8 mouse cellular contexts compared by ENCODE assay signal in the genomic region with DNA sequence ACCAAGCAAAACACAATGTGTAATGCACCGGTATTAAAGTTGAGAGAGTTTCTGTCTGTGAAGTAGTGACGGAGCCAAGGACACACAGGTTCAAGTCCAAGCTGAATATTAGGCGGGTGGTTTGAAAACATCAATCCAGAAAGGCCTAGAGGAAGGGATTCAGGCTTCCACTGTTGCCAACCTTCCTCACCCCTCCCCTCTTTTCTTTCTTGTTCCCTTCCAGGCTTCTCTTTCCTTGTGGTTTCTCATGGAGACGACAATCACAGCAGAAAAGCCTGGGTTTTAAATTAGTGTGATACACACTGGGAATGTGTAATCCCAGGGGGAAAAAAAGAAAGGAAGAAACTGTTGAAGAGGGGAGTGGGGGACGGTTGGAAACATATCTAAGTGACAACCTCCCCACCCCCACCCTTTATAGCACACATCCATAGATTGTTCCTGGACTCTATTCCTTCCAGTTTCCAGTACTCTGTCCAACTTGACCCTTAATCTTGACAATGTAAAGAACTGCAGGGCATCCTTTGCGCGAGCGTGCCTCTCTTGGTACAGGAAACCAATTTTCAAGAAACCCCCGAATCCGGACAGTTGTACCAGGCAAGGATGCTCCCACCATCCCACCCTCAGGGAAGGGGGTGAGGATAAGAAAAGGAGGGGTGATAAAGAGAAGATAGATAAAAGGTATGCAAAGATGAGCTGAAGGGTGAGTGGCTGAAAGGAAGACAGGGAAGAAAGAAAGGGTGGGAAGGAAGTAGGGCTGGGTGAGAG. TPM values are rescaled to one million over a fixed set of nuclear protein-coding genes. Genes with fewer than 3 reads are reported as not detected.
DNase-seq lines count a peak whose midpoint lies in the region; ATAC-seq and TF ChIP-seq lines count a peak whose summit lies in the region.

No protein-coding gene starts in this region.

- H3K27me3 ChIP-seq in heart, embryonic 16.5 days (ENCODE audit: control insufficient read depth, insufficient read depth, low read length): peaks cover 6% of the 10 kb centered on the region
- H3K27me3 ChIP-seq in forebrain, embryonic 14.5 days (replicated peaks; ENCODE audit: control insufficient read depth, insufficient read depth, low read length): no peaks in the 10 kb centered on the region
- H3K27me3 ChIP-seq in liver, postnatal 0 days (ENCODE audit: insufficient read depth, low read length): peaks cover 7% of the 10 kb centered on the region; the same call in 1 of the 2 replicates

- ATAC-seq in heart, embryonic 16.5 days (replicated peaks; ENCODE audit: extremely low read depth, insufficient read depth, low FRiP score): no peak
- ATAC-seq in forebrain, embryonic 14.5 days: peak; percentile 25
- no peak for ATAC-seq in liver, postnatal 0 days
- no peak for ATAC-seq in megakaryocyte, adult 5-6 weeks (ENCODE audit: poor library complexity, severe bottlenecking)

- peak overlapping the region; percentile 85 for H3K4me2 ChIP-seq in heart, embryonic 16.5 days (ENCODE audit: low read depth, low read length)
- peak overlapping the region; percentile 58 for H3K4me2 ChIP-seq in forebrain, embryonic 14.5 days (ENCODE audit: low read length)
- 0 out of 2 replicates have a peak overlapping the region, but pooled peaks have one; percentile 67 for H3K4me2 ChIP-seq in liver, postnatal 0 days (ENCODE audit: low read depth, low read length)

- 22% methylated on average over 10 of the region's 10 CpGs for WGBS in heart, embryonic 16.5 days
- 11% methylated on average over 10 of the region's 10 CpGs for WGBS in forebrain, embryonic 14.5 days
- 23% methylated on average over 10 of the region's 10 CpGs for WGBS in liver, postnatal 0 days (ENCODE audit: insufficient replicate concordance)

- no peaks in the 10 kb centered on the region for H3K9me3 ChIP-seq in heart, embryonic 16.5 days (replicated peaks; ENCODE audit: control insufficient read depth, low read length)
- no peaks in the 10 kb centered on the region for H3K9me3 ChIP-seq in forebrain, embryonic 14.5 days (replicated peaks; ENCODE audit: control insufficient read depth, low read length)
- H3K9me3 ChIP-seq in liver, postnatal 0 days (ENCODE audit: low read length): no peaks in the 10 kb centered on the region

- peak overlapping the region; percentile 58 for H3K4me3 ChIP-seq in heart, embryonic 16.5 days (ENCODE audit: low read length)
- H3K4me3 ChIP-seq in forebrain, embryonic 14.5 days (ENCODE audit: low read depth, low read length): peak overlapping the region; percentile 57
- no peak overlapping the region for H3K4me3 ChIP-seq in liver, postnatal 0 days (ENCODE audit: low read depth, low read length)

- no peak overlapping the region for H3K27ac ChIP-seq in heart, embryonic 16.5 days (ENCODE audit: low read length)
- peak overlapping the region; percentile 97 for H3K27ac ChIP-seq in forebrain, embryonic 14.5 days (ENCODE audit: low read depth, low read length)
- H3K27ac ChIP-seq in liver, postnatal 0 days (ENCODE audit: low read depth): no peak overlapping the region

- no peaks in the 10 kb centered on the region for H3K4me1 ChIP-seq in heart, embryonic 16.5 days (ENCODE audit: control insufficient read depth, insufficient read depth, low read length)
- peaks cover 24% of the 10 kb centered on the region for H3K4me1 ChIP-seq in forebrain, embryonic 14.5 days (ENCODE audit: control insufficient read depth, insufficient read depth, low read length)
- H3K4me1 ChIP-seq in liver, postnatal 0 days (ENCODE audit: insufficient read depth): no peaks in the 10 kb centered on the region; the same call in 1 of the 2 replicates

- no peak overlapping the region for H3K9ac ChIP-seq in heart, embryonic 16.5 days (ENCODE audit: low read length)
- H3K9ac ChIP-seq in forebrain, embryonic 14.5 days (ENCODE audit: low read length): peak overlapping the region; percentile 72
- H3K9ac ChIP-seq in liver, postnatal 0 days (replicated peaks): no peak overlapping the region

- H3K36me3 ChIP-seq in heart, embryonic 16.5 days (ENCODE audit: control insufficient read depth, insufficient read depth): no peaks in the 10 kb centered on the region
- no peaks in the 10 kb centered on the region for H3K36me3 ChIP-seq in forebrain, embryonic 14.5 days (ENCODE audit: control insufficient read depth, insufficient read depth, low read length)
- H3K36me3 ChIP-seq in liver, postnatal 0 days (replicated peaks; ENCODE audit: insufficient read depth, low read length): no peaks in the 10 kb centered on the region

- TF ChIP-seq POLR2A in brain, embryonic 14.5 days (IDR thresholded peaks at IDR 0.05; ENCODE audit: borderline replicate concordance, extremely low read depth, insufficient read depth, insufficient read length, poor library complexity, severe bottlenecking): no peak

- no peak for DNase-seq in heart, postnatal 4 days
- DNase-seq in brain, embryonic 14.5 days (ENCODE audit: low read depth): peak; percentile 65
- peak; percentile 53 for DNase-seq in forebrain, embryonic 14.5 days (ENCODE audit: low spot score)
- DNase-seq in liver, postnatal 0 days: no peak
- DNase-seq in left cerebral cortex, adult 8-10 months (ENCODE audit: low spot score in 2 of 2): no peak
- DNase-seq in urinary bladder, postnatal 25 days (ENCODE audit: low spot score): no peak

- TF ChIP-seq CTCF in brain, embryonic 14.5 days (IDR thresholded peaks at IDR 0.05; ENCODE audit: borderline replicate concordance, extremely low read depth, insufficient read depth, insufficient read length): no peak
- no peak for TF ChIP-seq CTCF in liver, postnatal 0 days (IDR thresholded peaks at IDR 0.05; ENCODE audit: low read depth)

- TF ChIP-seq EP300 in liver, postnatal 0 days (IDR thresholded peaks at IDR 0.05; ENCODE audit: low read depth): no peak

RNA-seq across cellular contexts. Expression of gene Ctnna2, which starts 0.8 kb away (rescaled TPM):
- polyA plus RNA-seq in heart, embryonic 16.5 days (2015; fragmentation: Nextera tagmentation; extraction: Ambion mirVana): 0.94 and 1.2 TPM in 2 replicates
- total RNA-seq in heart, postnatal 4 days (2021): under 1 TPM; 0.33 to 0.50 TPM
- polyA plus RNA-seq in brain, embryonic 14.5 days (2012; rRNA removed): 126 and 150 TPM in 2 replicates
- 89.0 and 99.8 TPM in 2 replicates for polyA plus RNA-seq in forebrain, embryonic 14.5 days (2014; fragmentation: Nextera tagmentation; extraction: Ambion mirVana)
- not detected in 2 replicates for polyA plus RNA-seq in liver, postnatal 0 days (2015; fragmentation: Nextera tagmentation; extraction: Ambion mirVana)
- not detected in 2 replicates for total RNA-seq in megakaryocyte, adult 5-6 weeks (2015)
- total RNA-seq in megakaryocyte, adult 5-6 weeks (2017): not detected in 2 replicates
- 100 to 1,000 TPM; 108 to 114 (median 111) TPM for total RNA-seq in left cerebral cortex, adult 8-10 months (2022)

Comparison
In these comparisons a context has a peak if more than half of its experiments do, and no peak if none do; other contexts are left out.
1. DNase-seq: peak in brain, embryonic 14.5 days (single experiment) and forebrain, embryonic 14.5 days (single experiment); none in heart, postnatal 4 days (single experiment), liver, postnatal 0 days (single experiment), left cerebral cortex, adult 8-10 months (0 of 2) and urinary bladder, postnatal 25 days (single experiment).
2. RNA of gene Ctnna2, which starts 0.8 kb away (polyA plus RNA-seq): 126 to 150 TPM in brain, embryonic 14.5 days and 89.0 to 99.8 TPM in forebrain, embryonic 14.5 days; 0.94 to 1.2 TPM in heart, embryonic 16.5 days and not detected in liver, postnatal 0 days; every median in the first group is over 10 times any median in the second.
3. Peak in every context shown above with its lines, with median percentiles within 50 percentile points of each other: H3K4me2 ChIP-seq.